In the genomic region with DNA sequence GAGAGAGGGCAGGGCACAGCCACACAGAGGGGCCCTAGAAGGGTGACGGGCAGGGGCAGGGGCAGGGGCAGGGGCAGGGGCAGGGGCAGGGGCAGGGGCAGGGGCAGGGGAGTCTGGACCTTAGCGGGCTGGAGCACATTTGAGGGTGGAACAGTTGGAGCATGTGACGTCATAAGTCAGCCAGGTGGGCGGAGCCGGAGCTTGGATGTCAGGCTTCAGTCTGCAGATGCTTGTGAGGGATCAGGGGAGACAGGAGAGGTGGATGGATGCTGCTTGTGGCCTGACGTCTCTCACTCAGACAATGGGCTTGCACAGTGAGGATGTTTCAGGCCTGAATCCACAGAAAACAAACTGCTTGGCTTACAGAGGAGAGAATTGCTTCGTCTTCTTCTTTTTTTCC, we compare ENCODE assay signal across 10 mouse cellular contexts. TPM values are rescaled to one million over a fixed set of nuclear protein-coding genes. Genes with fewer than 3 reads are reported as not detected.
DNase-seq lines count a peak whose midpoint lies in the region; ATAC-seq lines count a peak whose summit lies in the region.
"Had no signal": no experiment of that assay in that cellular context is flagged by ENCODE, and none has a peak within 500 bp of the region (broad histone marks: within the 10 kb centered on the region; RNA-seq: fewer than 3 reads in every experiment).

No protein-coding gene starts in this region.

- no peak for DNase-seq in heart, embryonic 10.5 days (ENCODE audit: low spot score)
- DNase-seq in heart, adult 8-10 months (ENCODE audit: low spot score), result no peak
- DNase-seq in MN1 (ENCODE audit: low spot score), result peak; percentile 56
- peak; percentile 31 for DNase-seq in liver
- DNase-seq in left cerebral cortex, postnatal 25 days (ENCODE audit: low spot score in 2 of 2), result no peak
- no peak for DNase-seq in cerebellum, adult 18-20 months
- DNase-seq in urinary bladder, adult 2 months (ENCODE audit: low spot score), result no peak
- DNase-seq: gastrocnemius, postnatal 14 days; liver, embryonic 13.5 days had no signal

- no peaks in the 10 kb centered on the region for H3K27me3 ChIP-seq in heart, embryonic 10.5 days (ENCODE audit: insufficient read depth, poor library complexity, severe bottlenecking)
- H3K27me3 ChIP-seq in forebrain, embryonic 13.5 days, result no peaks in the 10 kb centered on the region
- H3K27me3 ChIP-seq: liver, embryonic 13.5 days had no signal

- peak overlapping the region; percentile 80 for H3K27ac ChIP-seq in heart, embryonic 10.5 days
- H3K27ac ChIP-seq in forebrain, embryonic 13.5 days, result no peak overlapping the region
- H3K27ac ChIP-seq: liver, embryonic 13.5 days had no signal

- intact Hi-C loops in left cerebral cortex, postnatal 25 days (cut with DNase I), result no loop called here

- ATAC-seq in forebrain, embryonic 13.5 days, result no peak

- H3K36me3 ChIP-seq in heart, embryonic 10.5 days, result no peaks in the 10 kb centered on the region
- H3K36me3 ChIP-seq in forebrain, embryonic 13.5 days (ENCODE audit: poor library complexity, severe bottlenecking), result no peaks in the 10 kb centered on the region
- H3K36me3 ChIP-seq: liver, embryonic 13.5 days had no signal

- H3K4me3 ChIP-seq in heart, embryonic 10.5 days, result peak overlapping the region; percentile 36
- no peak overlapping the region for H3K4me3 ChIP-seq in forebrain, embryonic 13.5 days
- H3K4me3 ChIP-seq: liver, embryonic 13.5 days had no signal

- no peak overlapping the region for H3K9ac ChIP-seq in forebrain, embryonic 13.5 days
- H3K9ac ChIP-seq: liver, embryonic 13.5 days had no signal

- 14% methylated on average over 7 of the region's 7 CpGs for WGBS in heart, embryonic 10.5 days
- WGBS in forebrain, embryonic 13.5 days, result 17% methylated on average over 7 of the region's 7 CpGs

- H3K4me1 ChIP-seq in heart, embryonic 10.5 days, result peaks cover 38% of the 10 kb centered on the region
- no peaks in the 10 kb centered on the region for H3K4me1 ChIP-seq in forebrain, embryonic 13.5 days

- no peaks in the 10 kb centered on the region for H3K9me3 ChIP-seq in heart, embryonic 10.5 days
- no peaks in the 10 kb centered on the region for H3K9me3 ChIP-seq in forebrain, embryonic 13.5 days (replicated peaks)
- H3K9me3 ChIP-seq: liver, embryonic 13.5 days had no signal

- peak overlapping the region; percentile 27; the same call in 1 of the 2 replicates for H3K4me2 ChIP-seq in forebrain, embryonic 13.5 days
- H3K4me2 ChIP-seq: liver, embryonic 13.5 days had no signal

RNA-seq across cellular contexts. Expression of a gene that starts 5.5 kb away (rescaled TPM):
- 0.49 and 1.8 TPM in 2 replicates for polyA plus RNA-seq in heart, embryonic 10.5 days (2016; fragmentation: Nextera tagmentation; extraction: Ambion mirVana)
- 1 to 10 TPM in 3 of 4 experiments, under 1 TPM in 1; 0.54 to 2.1 (median 1.1) TPM for total RNA-seq in heart, adult 8-10 months (2022)
- 0.23 and 0.25 TPM in 2 replicates for polyA plus RNA-seq in forebrain, embryonic 13.5 days (2015; fragmentation: Nextera tagmentation; extraction: Ambion mirVana)
- not detected for total RNA-seq in left cerebral cortex, postnatal 25 days (2021)
- polyA plus RNA-seq in urinary bladder, adult 2 months (2012; rRNA removed), result 2.2 and 3.5 TPM in 2 replicates

RNA-seq across cellular contexts. Expression of a gene that starts 14.5 kb away (rescaled TPM):
- 59.5 and 77.0 TPM in 2 replicates for polyA plus RNA-seq in heart, embryonic 10.5 days (2016; fragmentation: Nextera tagmentation; extraction: Ambion mirVana)
- total RNA-seq in heart, adult 8-10 months (2022), result 10 to 100 TPM; 21.1 to 25.4 (median 21.4) TPM
- polyA plus RNA-seq in forebrain, embryonic 13.5 days (2015; fragmentation: Nextera tagmentation; extraction: Ambion mirVana), result 81.6 and 85.1 TPM in 2 replicates
- 10 to 100 TPM; 40.3 to 43.6 TPM for total RNA-seq in left cerebral cortex, postnatal 25 days (2021)
- polyA plus RNA-seq in urinary bladder, adult 2 months (2012; rRNA removed), result 40.5 and 54.0 TPM in 2 replicates

RNA-seq across cellular contexts. Expression of a gene that starts 44.5 kb away (rescaled TPM):
- polyA plus RNA-seq in heart, embryonic 10.5 days (2016; fragmentation: Nextera tagmentation; extraction: Ambion mirVana), result 8.0 and 13.0 TPM in 2 replicates
- total RNA-seq in heart, adult 8-10 months (2022), result 10 to 100 TPM in 3 of 4 experiments, 1 to 10 TPM in 1; 7.0 to 23.9 (median 12.6) TPM
- polyA plus RNA-seq in forebrain, embryonic 13.5 days (2015; fragmentation: Nextera tagmentation; extraction: Ambion mirVana), result 2.4 and 2.9 TPM in 2 replicates
- 100 to 1,000 TPM; 111 to 133 TPM for total RNA-seq in left cerebral cortex, postnatal 25 days (2021)
- polyA plus RNA-seq in urinary bladder, adult 2 months (2012; rRNA removed), result 11.7 and 12.4 TPM in 2 replicates

Comparison
In these comparisons a context has a peak if more than half of its experiments do, and no peak if none do; other contexts are left out.
1. DNase-seq: peak in MN1 (single experiment) and liver (single experiment); none in heart, embryonic 10.5 days (single experiment), heart, adult 8-10 months (single experiment), left cerebral cortex, postnatal 25 days (0 of 2), cerebellum, adult 18-20 months (0 of 2) and urinary bladder, adult 2 months (single experiment).